Mouse (Mus musculus) hindlimb bud, embryonic 11.5 days (tissue): ENCODE measurements around the gene Kir3dl1.
"Not testable (repeated sequence)": the region's sequence is repeated elsewhere in the genome, so short reads cannot be mapped to it uniquely, and the experiment has no call there.

Experiments
- DNase-seq: peaks from one replicate; pipeline ENCODE4 v3.0.0-alpha.2; 2012; ENCODE audit warnings: low read depth, low spot score; ENCODE audit errors: extremely low spot score

The Kir3dl1 gene

GRCm38 (mm10) chrX:136517699-136518098, at the start of gene Kir3dl1:
Gene Kir3dl1 (plus strand): TSS chrX:136517999.
- DNase-seq = not testable (repeated sequence)

DNA sequence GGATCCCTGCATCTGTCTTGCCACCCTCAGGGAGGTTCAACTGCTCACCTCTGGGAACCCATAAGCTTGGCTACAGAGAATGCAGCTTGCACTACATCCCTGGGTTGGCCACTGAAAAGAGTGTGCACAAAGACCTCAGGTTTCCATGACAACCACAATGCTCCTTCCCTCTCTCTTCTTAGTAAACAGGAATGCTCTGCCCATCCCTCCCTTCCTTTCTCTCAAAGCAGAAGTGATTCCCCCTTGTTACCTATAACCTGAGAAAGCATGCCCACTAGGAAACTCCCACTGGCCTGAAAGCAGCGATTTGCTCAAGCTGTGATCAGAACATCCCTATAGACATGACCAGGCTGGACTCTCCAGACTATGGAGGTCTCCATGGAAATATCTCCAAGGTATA, 26.2 kb downstream of the Kir3dl1 start, which contains the start of gene Kir3dl2:
Kir3dl2 (minus strand) TSS at position 101 of the 400 bp plus-strand sequence.
- not testable (repeated sequence) for DNase-seq

- not testable (repeated sequence) for DNase-seq
Observed at GRCm38 (mm10) chrX:136569094-136569493, 51.3 kb downstream of the Kir3dl1 start.
